Mouse (Mus musculus) frontal cortex, postnatal 36 days (tissue): ENCODE data around the gene Fn1.
A peak's percentile ranks its signal among the peaks of the same experiment; 100 is the strongest.

Source experiments
- DNase-seq, 2 experiments: peaks; one replicate each; pipeline ENCODE4 v3.0.0; 2022; ENCODE audit warnings: low spot score in 2 of 2

Gene Fn1

DNA sequence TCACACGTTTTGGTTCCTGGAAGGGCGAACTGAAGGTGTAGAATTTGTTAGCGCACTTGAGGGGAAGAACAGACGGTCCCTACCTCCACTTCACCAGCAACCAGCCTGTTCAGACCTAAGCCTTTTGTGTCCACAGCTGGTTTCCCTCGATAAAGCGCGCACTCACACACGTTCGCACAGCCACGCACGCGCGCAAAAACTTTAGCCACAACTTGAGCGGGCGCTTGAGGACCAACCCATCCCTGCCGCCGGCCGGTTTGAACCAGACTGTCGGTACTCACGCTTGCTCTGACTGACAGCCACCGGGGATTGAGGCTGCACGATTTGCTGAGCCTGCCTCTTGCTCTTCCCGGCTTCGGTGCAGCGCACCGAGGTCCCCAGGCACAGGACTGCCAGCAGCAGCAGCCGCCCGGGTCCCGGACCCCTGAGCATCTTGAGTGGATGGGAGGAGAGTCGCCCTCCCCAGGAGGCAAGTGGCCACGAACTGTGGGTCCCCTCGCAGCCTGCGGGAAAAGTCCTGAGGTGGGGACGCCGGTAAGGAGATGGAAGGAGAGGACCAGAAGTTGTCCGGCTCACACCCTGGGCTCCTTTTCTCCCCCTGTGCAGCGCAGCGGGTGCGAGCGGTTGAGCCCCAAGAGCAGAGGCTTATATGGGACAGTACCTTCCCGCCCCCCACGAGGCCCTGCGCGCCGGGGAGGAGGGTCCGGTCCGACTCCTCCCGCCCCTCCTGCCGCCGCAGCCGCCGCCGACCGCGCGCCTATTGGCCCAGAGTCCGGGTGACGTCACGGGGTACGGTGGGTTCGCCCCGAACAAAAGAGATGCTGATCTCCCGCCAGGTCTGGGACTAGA is at the start of gene Fn1:
Gene Fn1 (minus strand): TSS at position 650 of the 849 bp plus-strand sequence.
- peak; percentile 35 to 38 for DNase-seq

DNA sequence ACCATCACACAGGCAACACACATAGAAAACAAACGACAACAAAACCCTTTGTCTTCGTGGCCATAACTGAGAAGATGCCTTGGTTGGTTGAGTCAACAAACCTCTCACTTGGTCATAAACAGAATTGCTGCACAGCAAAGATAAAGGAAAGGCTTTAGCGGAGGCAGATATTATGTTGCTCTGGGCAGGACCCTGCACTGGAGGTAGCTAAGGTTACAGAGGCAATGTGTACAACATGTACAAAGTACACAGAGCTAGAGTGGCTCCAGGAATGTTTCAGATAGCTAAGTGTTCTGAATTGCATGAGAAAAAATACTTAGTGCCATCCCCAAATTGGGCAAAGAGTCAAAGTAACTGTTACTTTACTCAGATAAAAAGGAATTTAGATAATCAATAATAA is 43.1 kb upstream of the Fn1 start:
- DNase-seq: no peak

DNA sequence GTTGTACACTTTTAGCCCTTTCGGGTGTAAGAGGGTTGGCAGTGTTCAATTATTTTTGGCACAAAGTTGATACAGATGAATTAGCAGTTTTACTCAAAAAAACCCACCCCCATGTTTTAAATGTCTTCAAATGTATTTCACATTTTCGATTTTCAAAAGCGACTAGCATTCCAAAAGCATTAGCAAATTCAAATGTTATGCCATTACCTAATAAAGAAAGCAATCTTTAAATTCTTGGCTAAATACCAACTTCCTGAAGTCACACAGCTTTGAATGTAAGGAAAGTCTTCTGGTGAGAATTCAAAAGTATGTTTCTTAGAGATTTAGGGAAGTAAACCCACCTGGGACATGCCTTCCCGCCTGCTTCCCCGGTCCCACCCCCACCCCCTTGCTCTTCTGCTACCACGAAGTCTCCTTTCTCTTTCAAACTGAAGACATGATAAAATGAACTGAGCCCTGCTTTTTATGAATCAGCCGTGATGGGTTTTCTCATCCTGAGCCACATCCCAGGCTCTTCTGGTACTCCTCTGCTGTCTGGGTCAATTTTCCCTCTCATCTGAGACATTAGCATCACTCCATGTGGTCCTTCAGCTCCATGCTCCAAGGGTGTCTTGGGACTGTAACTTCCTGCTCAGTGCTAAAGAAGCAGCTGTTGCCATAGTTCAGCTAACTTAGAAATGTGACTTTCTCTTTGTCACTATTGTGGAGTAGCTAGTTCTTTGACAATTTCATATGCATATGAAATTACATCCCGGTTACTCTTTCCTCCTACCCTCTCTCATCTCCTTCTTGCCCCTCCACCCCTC is 38.7 kb upstream of the Fn1 start:
- DNase-seq: no peak

DNA sequence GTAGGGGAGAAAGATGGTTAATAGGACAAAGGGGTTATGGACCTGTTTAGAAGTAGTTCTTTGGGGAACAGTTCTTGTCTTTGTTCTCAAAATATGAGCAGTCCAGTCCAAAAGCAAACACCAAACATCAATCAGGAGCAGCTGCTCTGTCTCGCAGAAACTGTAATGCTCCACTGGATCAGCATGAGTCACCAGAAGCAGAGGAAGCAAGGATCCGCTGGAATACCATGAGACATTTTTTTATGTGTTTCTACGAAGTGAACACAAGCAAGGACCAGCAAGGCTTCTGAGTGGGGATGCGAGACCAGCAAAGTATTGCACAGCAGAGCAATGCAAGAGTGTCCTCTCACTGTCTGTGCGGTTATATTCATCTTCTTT is 35.9 kb upstream of the Fn1 start:
- no peak for DNase-seq

DNA sequence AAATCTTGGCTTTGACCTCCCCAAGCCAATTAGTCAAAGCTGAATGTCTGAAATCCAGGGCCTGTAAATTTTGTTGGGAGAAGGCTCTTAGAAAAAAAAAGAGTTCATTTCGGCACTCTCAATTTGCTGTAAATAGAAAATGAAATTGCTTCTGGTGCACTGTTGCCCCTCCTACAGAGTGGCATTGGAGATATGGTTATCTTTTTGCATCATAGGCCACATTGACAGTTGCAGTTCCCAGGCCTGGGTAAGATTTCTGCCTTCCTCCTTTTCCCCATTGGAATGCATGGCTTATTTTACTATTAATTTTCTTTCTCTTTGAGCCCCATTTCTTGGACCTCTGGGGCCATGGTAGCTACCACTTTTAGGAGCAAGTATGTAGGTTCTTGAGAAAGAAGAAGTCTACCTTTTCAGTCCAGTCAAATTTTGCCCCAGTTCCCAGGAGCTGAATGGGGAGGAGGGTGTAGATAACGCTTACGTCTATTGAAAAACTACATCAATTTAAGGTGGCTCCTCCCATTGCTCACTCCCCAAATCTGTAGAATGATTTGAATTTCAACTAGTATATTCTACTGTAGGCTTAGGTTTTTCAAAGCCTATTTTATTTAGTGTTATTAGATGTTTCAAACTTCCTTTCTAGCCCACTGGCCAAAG is 35.4 kb upstream of the Fn1 start:
- DNase-seq: no peak

DNA sequence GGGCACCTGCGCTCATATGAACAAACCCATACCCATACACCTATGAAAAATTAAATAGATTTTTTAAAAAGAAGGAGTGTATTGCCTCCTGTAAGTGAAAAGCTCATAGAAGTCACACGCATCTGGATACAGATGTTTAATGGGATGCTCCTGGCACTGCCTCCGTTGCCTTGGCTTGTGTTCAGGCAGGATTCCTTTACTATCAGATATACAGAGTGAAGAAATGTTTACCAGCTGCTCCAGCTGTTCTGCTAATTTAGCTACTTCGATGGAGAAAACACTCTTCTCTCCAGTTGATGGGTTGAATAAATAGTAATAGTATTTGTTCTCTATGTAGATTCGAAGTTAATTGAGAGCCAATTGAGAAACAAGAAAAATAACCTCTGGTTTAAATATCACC is 33.8 kb upstream of the Fn1 start:
- DNase-seq: no peak

DNA sequence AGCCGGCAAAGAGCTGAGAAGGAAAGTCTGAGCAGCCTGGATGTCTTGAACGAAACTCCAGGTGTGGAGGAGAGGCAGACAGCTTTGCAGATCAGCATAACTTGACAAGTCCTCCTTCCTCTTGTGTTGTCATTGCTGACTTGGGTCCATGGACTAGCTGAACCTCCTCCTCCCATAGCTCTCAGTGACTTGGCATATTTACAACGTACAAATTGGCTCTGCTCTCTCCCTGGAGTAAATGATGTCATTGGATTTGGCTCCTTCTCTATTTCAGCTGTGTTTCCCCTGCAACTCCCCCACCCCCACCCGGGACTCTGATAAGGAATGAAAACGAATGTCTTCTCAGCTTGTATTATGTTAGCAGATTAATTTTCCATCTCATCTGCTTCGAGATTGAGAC is 30.7 kb upstream of the Fn1 start:
- DNase-seq: no peak

DNA sequence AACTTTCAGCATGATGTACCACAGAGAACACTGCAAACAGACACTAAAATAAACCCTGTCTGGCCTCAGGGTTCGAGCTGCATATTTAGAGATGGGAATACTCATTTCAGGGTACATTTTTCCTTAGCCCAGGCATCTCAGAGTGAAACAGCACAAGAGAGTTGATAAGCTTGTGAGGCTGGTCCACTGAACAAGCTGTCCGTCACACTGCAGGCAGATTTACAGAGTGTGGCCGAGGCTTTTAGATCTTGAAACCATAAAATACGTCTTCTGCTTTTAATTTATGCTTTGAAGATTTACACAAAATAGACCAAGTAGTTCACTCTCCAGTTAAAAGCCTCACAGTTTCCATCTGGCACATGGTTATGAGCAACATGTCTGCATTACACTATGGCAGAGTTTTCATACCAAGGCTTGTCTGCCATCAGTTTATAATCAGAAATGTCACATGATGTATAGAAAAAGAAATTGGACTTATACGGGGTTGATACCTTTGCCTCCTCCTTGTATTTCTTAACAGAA is 29.3 kb upstream of the Fn1 start:
- DNase-seq: no peak

DNA sequence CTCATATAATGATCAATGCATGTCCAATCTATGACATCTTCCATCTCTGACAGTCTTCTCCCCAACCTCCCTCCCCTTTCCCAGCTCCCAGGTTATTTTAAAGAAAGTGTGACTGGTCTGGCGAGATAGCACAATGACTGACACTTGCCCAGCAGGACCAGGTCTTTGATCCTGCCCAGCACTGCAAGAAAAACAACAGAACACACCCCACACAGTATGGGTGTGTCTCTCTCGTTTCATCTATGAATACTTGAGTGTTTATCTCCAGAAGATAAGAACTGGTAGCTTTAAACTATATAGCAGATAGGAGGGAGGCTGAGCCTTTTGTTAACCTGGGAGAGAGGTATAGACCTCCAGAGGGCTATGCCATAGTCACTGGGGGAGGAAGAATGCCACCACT is 28.3 kb upstream of the Fn1 start:
- no peak for DNase-seq

DNA sequence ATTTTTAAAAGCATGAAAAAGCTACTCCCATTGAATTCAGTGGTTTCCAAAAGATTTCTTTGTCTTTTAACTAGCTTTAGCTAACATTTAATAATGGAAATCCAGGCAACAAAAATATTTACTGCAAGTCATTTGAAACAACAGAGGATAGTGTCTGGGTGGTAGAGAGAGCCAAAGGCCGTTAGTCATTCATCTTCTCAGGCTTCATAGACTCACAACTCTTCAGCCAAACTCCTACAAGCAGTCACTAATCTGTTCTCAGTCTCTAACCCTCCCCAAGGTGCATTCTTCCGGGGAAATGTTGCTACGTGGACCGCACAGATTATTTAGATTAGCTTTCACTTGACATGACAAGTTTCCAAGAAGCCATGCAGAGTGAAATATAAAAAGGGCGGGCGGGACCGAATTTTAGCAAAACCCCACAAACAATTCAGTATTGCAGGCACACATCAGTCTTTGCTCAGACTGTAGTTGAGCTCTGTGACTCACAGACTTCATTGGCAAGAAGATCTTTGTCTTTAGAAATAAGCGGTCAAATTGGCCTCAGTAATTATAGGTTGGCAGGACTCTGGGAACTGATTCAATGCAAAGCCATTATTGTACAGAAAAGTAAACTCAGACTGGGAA is 27.2 kb upstream of the Fn1 start:
- DNase-seq: no peak

DNA sequence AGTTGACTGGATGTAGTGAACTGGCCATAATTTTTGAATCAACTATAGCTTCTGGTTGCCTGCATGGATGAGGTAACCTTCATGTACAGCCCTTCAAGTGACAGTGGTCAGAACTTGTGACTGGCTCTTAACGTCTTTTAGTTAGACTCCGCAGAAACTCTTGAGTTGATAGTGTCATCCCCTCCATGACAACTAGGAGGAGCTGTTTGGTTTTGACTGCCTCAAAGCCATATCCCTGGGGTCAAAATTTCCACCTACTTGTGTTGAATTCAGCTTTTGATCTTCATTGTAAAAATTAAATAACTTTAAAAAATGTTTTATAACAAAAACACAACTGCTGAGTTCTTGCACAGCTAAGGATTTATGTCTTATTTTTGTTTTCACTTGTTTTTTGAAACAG is 22.4 kb upstream of the Fn1 start:
- no peak for DNase-seq

DNA sequence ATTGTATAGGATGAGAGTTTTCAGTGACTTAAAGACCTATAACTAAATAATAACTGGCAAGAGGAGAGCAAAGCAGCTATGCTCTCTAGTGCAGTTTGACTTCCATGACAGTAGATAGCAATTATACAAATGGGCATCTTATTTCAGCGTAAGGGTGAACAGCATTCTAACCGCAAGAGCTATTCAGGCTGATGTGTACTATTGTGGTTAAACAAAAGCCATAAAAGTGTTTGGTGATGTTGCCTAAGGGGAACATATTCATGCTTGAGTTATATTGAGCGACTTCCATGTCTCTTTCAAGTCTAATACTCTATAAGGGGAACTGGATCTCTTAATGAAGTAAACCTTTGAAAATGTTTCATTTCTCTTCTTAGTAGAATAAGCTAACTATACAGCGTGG is 21.3 kb upstream of the Fn1 start:
- no peak for DNase-seq

DNA sequence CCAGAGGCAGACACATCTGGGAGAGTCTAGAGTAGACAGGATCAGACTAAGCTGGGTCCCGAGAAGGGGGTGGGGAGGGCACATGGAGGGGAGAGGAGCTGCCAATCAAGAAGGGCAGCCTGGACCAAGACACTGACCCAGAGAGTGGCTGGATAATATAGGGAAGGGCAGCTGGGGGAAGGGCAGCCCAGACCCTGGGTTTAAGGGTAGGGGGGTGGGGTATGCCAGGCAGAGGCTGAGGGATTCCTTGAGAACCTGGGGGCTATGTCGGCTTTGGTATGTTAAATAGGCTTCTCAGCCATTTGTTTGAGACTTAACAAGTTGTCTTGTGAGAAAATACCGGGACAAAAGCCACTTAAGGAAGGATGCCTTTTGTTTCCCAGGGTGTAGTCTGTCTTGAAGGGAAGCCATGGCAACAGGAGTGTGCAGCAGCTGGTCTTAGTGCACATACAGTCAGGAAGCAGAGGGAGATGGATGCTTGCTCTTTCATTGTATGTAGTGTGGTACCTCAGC is 20.5 kb upstream of the Fn1 start:
- DNase-seq: no peak

DNA sequence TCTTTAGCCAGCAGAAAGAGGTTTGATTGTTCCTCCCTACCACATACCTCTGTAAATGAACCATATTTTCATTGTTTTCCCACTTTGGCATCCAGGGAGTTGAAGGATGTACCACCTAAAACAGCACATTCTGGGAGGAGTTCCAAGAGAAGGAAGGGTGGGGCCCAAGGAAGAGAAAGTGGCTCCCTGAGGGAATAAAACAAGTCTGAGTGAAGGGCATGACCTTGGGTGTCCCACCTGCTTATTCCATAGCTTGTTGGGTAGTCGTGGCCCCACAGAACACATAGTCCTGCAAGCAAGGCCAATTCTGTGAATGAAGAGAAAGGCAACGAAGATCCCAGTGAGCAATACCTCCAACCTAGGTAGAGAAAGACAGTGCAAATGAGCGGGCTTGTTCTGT is 19.3 kb upstream of the Fn1 start:
- no peak for DNase-seq

DNA sequence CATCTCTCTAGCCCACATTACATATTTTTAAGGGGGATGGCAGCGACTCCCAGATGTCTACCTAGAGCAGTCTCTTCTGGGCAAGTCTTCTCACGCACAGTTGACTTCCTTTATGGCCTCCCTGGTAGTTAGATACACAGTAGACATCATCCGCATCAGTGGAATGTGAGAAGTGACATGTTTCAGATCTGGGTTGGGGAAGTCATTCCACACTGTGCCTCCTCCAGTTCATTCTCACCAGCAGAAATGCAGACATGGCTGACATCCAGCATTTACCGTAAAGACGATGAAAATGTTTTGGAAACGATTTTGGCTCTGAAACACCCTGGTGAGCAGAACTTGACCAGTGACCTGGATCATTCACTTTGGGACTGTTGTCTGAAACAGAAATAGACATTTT is 10.2 kb upstream of the Fn1 start:
- DNase-seq: no peak

DNA sequence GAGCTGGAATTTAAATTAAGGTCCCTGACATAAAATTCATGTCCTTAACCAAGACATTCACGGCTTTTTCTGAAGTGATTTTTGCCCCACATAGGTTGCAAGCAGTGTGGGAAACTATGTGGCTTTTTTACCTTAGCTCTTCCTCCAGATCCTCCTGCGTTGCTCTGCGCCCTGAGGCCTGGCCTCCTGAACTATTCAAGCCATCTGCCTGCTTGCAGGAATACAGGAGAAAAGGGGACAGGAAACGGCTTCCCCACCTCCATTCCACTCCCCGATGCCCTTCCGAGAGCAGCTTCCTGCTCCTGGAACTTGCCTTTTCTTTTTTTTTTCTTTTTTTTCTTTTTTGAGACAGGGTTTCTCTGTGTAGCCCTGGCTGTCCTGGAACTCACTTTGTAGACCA is 5.6 kb upstream of the Fn1 start:
- no peak for DNase-seq

DNA sequence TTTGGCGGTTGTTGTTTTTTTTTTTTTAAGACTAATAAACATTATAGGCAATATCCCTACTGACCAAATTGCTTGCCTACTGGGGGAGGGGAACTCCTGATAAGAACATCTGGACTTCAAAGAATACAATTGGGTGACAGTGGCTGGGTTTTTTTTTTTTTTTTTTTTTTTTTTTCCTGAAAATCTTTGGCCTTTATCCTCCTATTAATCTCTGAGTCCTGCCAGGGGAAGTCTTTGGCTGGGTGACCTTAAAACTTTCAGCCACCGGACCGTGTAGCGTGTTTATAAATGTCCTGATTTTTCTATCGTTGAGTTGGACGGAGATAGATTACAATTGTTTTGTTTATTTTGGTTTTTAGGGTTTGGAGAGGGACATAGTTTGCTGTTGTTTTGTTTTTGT is 3.3 kb upstream of the Fn1 start:
- no peak for DNase-seq

DNA sequence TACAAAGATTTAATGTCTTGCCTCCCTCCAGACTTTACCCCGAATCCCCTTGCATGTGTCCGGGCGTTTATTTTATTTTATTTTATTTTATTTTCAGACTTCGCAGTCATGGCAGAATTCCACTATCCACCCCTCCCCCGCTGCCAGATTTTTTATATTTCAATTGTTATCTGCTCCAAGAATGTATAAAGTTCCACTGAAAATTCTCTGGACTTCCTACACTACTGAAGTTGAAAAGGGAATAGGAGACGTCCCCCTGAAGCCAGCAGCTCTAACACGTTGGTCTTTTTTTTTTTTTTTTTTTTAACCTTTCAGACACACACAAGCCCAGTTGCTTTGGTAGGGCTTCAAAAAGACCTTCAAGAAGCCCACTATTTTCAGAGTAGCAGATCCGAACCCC is 1.2 kb upstream of the Fn1 start:
- no peak for DNase-seq

DNA sequence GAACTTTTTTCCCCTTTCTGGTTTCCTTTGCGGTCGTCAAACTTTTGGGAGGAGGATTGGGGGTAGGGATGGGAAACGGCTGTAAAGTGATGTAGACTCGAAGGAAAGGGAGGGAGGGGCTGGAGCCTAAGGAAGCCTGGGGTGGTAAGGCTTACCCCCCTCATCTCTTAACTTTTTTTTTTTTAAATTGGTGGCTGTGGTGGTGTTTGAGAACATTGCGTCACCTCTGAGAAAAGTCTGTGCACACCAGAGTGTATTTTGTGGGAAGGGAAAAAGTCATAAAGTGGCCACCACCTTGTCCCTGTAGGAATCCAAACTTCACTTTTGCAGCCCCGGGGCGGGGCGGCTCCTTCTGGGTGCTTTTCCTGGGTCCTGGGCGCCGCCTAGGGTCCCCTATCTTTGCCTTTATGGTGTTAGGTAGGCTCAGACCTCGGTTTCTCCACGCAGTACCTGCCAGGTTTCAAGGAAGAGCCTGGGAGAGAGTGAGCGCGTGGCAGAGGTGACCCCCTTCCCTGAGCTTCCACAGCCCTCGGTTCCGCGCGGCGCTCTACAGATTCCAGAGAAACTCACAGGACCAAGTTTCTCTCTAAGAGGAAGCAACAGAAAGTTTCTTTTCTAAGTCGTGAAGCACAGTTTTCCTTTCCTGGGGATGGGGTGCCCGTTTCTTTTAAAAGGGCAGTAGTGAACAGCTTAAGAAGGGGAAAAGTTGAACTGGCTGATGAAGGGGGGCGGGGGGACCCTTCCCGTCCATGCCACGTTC is 580 bp upstream of the Fn1 start:
- DNase-seq: no peak

DNA sequence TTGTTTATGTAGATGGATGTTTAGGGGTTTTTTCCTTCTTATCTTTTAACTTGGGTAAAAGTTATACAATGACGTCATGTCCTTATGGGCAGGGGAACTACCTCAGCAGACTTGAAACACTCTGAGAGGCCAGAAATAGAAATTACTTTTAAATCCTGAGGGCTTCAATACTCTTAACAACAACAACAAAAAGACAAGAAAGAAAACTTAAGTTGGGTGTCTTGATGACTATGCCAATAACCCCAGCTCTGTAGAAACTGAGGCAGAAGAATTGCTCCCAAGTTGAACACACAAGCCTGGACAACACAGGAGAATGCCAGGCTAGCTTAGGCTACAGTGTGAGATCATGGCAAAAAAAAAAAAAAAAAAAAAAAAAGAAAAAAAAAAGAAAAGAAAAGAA is 1.2 kb downstream of the Fn1 start:
- DNase-seq: no peak

DNA sequence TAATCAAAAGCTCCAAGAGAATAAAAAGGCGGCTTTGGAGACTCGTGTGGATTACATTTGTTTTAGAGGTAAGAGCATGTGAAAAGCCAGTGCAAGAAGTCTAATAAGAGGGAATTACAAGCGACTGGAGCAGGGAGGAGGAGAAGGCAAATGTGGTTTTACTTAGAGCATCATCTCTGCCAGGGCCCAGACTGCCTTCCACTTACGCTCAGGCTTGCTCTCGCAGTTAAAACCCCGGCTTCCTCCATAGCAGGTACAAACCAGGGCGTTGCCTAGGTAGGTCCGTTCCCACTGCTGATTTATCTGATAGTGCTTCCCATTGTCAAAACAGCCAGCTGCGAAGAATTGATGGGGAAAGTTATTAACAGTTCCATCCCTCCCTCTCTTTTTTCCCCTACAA is 1.7 kb downstream of the Fn1 start:
- no peak for DNase-seq
